Mouse (Mus musculus) midbrain, embryonic 12.5 days (tissue): ENCODE data around the gene Gm49325. TPM values are rescaled to one million over a fixed set of nuclear protein-coding genes. Genes with fewer than 3 reads are reported as not detected.

ENCODE experiments used
- ATAC-seq: fragments of 200-750 bp; cut with Nextera tagmentation; 2 replicates; pipeline ENCODE4 v1.8.0; 2017; ENCODE audit warnings: low read depth, moderate TSS enrichment, moderate library complexity; ENCODE audit not compliant: low FRiP score
- H3K27ac ChIP-seq: fragments of 300-500 bp; sonication (generic); replicated peaks from 2 replicates; pipeline ENCODE4 v1.5.1; 2016; ENCODE audit warnings: mild to moderate bottlenecking
- H3K27me3 ChIP-seq: fragments of 300-500 bp; sonication (generic); 2 replicates; pipeline ENCODE4 v1.6.1; 2016; ENCODE audit warnings: mild to moderate bottlenecking
- H3K36me3 ChIP-seq: fragments of 300-500 bp; sonication (generic); 2 replicates; pipeline ENCODE4 v1.6.1; 2016
- H3K4me1 ChIP-seq: fragments of 300-500 bp; sonication (generic); 2 replicates; pipeline ENCODE4 v1.6.1; 2016
- H3K4me2 ChIP-seq: fragments of 300-500 bp; sonication (generic); replicated peaks from 2 replicates; pipeline ENCODE4 v1.6.1; 2016; ENCODE audit warnings: mild to moderate bottlenecking, moderate library complexity
- H3K4me3 ChIP-seq: fragments of 300-500 bp; sonication (generic); 2 replicates; pipeline ENCODE4 v1.5.1; 2016; ENCODE audit warnings: mild to moderate bottlenecking
- H3K9ac ChIP-seq: fragments of 300-500 bp; sonication (generic); replicated peaks from 2 replicates; pipeline ENCODE4 v1.6.1; 2016; ENCODE audit warnings: mild to moderate bottlenecking, moderate library complexity
- H3K9me3 ChIP-seq: fragments of 300-500 bp; sonication (generic); 2 replicates; pipeline ENCODE4 v1.6.1; 2016; ENCODE audit warnings: mild to moderate bottlenecking
- WGBS: fragments of 180-500 bp; shearing (Covaris S2); methylation state at CpG from one replicate; pipeline ENCODE4 v1.1.7; 2016; 5-methylcytosine and 5-hydroxymethylcytosine counted together
- polyA plus RNA-seq: library from polyadenylated mRNA; unstranded; fragments of >200 nt; fragmentation: Nextera tagmentation; extraction: Ambion mirVana; gene quantifications from 2 replicates; pipeline ENCODE4 v1.2.1, GENCODE M21; 2016

Gm49325 gene
- polyA plus RNA-seq, 1 experiment from 2014 or later, result 7.7 TPM

DNA sequence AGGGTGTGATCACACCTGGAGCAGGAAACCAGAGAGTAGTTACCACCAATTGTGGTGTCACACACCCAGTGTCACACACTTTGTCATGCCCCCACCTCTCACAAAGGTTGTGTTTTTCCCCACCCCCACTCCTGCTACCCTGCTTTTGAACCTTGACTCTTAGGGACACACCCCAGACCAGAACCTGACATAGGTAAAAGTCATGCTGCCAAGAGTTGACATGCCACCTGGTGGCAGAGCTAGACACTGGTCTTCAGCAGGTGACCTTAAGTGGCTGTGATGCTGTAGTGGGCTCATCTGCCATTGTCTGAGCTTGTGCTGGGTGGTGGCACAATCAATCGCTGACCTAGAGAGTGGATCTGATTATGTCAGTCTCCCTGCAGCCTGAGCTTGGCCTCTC is 24.0 kb downstream of the Gm49325 start:
- Histone ChIP-seq H3K36me3 (peaks cover 29% of the 10 kb centered on the region), H3K27ac (no peak overlapping the region), H3K4me1 (peaks cover 7% of the 10 kb centered on the region; the same call in 1 of the 2 replicates), H3K4me2 (no peak overlapping the region), H3K9me3 (no peaks in the 10 kb centered on the region), H3K27me3 (no peaks in the 10 kb centered on the region), H3K9ac (no peak overlapping the region), H3K4me3 (no peak overlapping the region)
- no peak for ATAC-seq
- 92% methylated on average over 1 of the region's 1 CpGs for WGBS

DNA sequence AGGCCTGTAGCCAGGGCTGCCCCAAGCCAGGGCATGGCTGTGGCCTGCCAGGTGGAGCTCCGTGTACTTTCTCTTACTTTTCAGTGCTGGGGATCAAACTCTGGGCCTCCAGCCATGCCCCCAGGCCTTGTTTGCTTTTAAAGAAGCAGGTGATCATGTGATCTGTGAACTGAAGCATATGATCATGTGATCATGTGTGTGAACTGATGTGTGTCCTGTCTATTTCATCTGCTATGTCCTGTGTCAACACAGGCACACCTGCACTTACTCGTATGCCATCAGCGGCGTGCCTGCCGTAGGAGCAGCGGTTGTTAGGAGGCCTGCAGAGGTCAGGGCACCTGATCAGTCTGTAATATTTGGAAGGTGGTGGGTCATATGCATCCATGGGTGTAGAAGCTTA is 28.0 kb downstream of the Gm49325 start:
- peaks cover 62% of the 10 kb centered on the region for H3K36me3 ChIP-seq
- WGBS, result 83% methylated on average over 6 of the region's 6 CpGs

DNA sequence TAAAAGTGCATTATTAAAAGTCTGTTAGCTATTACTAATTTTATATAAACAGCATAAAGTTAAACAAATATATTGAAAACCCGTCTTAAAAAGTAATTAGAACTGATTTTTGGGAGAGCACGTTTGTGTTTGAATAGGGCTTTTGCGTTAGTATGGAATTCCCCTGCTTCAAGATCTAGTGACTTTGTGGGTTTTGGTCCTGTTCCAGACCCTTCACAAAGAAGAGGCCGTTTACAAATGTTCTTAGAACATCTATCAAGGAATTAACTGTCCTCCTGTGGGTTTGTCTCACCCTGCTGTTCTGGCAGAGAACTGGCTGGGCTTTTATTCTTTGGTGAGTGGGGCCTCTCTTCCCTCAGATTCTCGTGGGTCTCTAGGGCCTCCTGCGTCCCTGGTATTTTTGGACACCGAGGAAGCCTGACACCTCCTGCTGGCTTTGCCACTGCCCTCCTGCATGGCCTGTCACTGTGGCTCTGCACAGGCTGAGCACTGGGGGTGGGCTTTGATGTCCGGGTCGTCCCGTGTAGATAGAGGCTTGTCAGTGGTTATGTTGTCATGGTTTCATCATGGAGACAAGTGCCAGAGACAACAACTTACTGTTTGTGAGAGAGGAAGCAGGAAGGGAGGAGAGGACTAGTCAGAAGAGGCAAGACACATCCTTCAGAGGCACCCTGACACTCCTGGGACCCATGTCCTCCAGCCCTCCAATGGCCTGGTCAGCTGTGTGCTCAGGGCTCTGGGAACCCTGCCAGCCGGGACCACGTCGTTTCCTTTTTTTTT is 28.6 kb downstream of the Gm49325 start:
- Histone ChIP-seq H3K4me1 (peaks cover 12% of the 10 kb centered on the region), H3K9ac (no peak overlapping the region), H3K9me3 (no peaks in the 10 kb centered on the region), H3K4me3 (no peak overlapping the region), H3K27me3 (no peaks in the 10 kb centered on the region), H3K27ac (no peak overlapping the region), H3K36me3 (peaks cover 65% of the 10 kb centered on the region), H3K4me2 (no peak overlapping the region)
- no peak for ATAC-seq
- 66% methylated on average over 13 of the region's 13 CpGs for WGBS

More for the DNA sequence above, 28.0 kb downstream of the Gm49325 start:
- Histone ChIP-seq H3K27me3 (no peaks in the 10 kb centered on the region), H3K27ac (no peak overlapping the region), H3K4me2 (no peak overlapping the region), H3K4me1 (peaks cover 11% of the 10 kb centered on the region), H3K9me3 (no peaks in the 10 kb centered on the region), H3K9ac (no peak overlapping the region), H3K4me3 (no peak overlapping the region)
- ATAC-seq, result no peak

DNA sequence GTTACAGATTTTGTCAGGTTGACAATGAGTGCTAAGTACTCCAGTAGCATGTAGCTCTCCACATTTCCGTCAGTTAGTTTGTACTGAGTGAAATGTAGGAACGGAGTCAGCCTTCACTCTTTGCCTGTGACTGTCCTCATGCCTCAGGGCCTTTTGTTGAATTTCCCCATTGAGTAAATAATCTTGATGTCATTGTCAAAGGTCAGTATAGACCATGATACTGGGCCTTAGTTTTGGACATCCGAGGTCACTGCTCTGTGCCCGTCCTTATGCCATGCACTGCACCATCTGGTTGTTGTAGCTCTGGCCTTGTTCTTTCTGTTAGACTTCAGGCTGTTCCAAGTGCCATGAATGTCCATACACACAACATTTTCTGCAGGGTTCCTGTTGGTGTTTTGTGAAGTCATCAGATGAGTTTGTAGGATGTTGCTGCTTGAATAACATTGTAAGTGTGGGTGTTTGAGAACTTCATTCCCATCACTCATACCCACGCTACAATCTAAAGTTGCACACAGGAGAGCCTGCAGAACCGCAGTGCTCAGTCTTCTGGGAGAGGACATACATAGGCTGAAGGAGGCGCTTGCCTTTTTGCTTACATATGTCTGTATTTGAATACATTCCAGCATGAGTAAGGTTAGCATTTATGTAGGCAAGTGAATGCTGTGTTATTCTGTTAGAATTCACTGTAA is 30.4 kb downstream of the Gm49325 start:
- H3K36me3 ChIP-seq, result peaks cover 77% of the 10 kb centered on the region
- H3K4me1 ChIP-seq, result peaks cover 12% of the 10 kb centered on the region
- H3K27ac ChIP-seq, result no peak overlapping the region

DNA sequence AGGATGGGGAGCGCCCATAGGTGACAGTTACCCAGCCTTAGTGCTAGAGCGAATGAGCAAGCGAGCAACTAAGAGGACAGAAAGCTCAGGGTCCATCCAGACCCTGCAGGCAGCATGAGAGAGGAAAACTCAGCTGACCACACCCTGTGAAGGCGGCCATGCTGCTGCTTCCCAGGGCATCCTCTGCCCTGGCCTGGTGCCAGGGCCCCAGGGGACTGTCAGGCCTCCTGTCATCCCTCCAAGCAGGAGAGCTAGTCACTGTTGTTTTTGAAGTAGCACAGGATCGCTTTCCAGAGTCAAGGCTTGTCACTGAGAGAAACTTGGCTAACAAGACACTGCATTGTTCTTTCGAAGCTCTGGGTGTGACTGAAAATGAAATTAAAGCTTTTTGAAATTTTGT is 33.0 kb downstream of the Gm49325 start:
- no peak overlapping the region for H3K4me2 ChIP-seq
- 87% methylated on average over 6 of the region's 6 CpGs for WGBS
- no peaks in the 10 kb centered on the region for H3K27me3 ChIP-seq
- no peak overlapping the region for H3K27ac ChIP-seq
- peaks cover 11% of the 10 kb centered on the region for H3K4me1 ChIP-seq
- no peak overlapping the region for H3K9ac ChIP-seq
- ATAC-seq, result no peak
- H3K4me3 ChIP-seq, result no peak overlapping the region
- no peaks in the 10 kb centered on the region for H3K9me3 ChIP-seq
- peaks cover 76% of the 10 kb centered on the region for H3K36me3 ChIP-seq

More for the DNA sequence above, 30.4 kb downstream of the Gm49325 start:
- Histone ChIP-seq H3K9ac (no peak overlapping the region), H3K9me3 (no peaks in the 10 kb centered on the region), H3K4me2 (no peak overlapping the region), H3K27me3 (no peaks in the 10 kb centered on the region), H3K4me3 (no peak overlapping the region)
- no peak for ATAC-seq
- WGBS, result 90% methylated on average over 7 of the region's 7 CpGs

DNA sequence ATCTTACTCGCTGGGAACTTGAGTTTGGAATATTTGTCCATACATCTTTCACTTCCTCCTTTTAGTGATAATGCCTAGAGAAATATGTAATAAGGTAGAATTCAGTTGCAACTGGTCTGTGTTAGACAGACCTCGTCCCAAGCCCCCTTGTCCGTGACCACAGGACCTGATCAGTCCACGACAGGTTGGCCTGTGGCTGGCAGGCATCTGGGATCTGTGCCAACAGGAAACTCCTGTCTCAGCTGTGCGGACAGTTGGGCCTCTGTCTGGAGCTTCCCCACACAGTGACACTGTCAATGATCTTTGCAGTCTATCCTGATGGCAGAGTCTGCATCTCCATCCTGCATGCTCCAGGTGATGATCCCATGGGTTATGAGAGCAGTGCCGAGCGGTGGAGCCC is 37.2 kb downstream of the Gm49325 start:
- no peaks in the 10 kb centered on the region for H3K27me3 ChIP-seq
- no peak overlapping the region for H3K27ac ChIP-seq
- peaks cover 5% of the 10 kb centered on the region for H3K4me1 ChIP-seq
- H3K4me2 ChIP-seq, result no peak overlapping the region
- no peaks in the 10 kb centered on the region for H3K9me3 ChIP-seq
- WGBS, result 89% methylated on average over 7 of the region's 7 CpGs
- no peak overlapping the region for H3K4me3 ChIP-seq
- H3K36me3 ChIP-seq, result peaks cover 76% of the 10 kb centered on the region
- no peak overlapping the region for H3K9ac ChIP-seq
- ATAC-seq, result no peak

DNA sequence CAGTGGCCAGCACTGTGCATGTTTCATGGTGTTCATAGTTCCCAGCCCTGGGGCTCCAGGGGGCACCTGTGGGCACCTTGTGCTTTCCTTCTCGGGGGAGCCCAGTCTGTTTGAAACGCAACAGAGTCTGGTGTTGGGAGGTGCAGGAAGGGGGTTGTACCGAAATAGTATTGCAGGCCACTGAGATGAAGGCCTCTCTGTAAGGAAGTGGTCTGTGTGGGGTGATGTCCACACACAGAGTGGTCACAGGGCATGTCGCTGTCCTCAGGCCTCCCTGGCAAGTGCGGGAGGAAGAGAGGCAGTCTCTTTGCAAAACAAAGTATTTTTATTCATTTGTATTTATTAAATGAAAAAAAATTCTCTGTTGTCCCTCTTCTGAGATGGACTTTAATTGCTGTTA is 39.6 kb downstream of the Gm49325 start:
- ATAC-seq, result no peak
- Histone ChIP-seq H3K4me2 (no peak overlapping the region), H3K9me3 (no peaks in the 10 kb centered on the region), H3K4me1 (no peaks in the 10 kb centered on the region), H3K27ac (no peak overlapping the region), H3K36me3 (peaks cover 60% of the 10 kb centered on the region), H3K4me3 (no peak overlapping the region), H3K9ac (no peak overlapping the region), H3K27me3 (no peaks in the 10 kb centered on the region)
- WGBS, result 95% methylated on average over 5 of the region's 5 CpGs

DNA sequence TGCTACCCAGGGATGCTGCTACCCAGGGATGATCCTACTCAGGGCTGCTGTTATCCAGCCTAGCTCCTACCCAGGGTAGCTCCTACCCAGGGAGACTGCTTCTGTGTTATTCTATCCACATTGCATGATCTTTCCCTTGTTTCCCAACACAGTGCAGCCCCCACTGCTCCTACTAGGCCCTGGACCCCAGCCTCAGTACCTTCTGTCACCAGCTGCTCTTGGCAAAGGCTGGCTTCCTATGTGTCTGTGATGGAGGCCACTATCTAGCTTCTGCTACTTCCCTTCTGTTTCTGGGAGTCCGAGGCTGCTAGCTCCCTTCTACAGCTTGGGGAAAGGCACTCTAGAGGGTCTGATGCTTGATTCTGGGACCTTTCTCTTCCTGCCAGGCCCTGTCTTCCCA is 41.5 kb downstream of the Gm49325 start:
- ATAC-seq, result no peak
- no peaks in the 10 kb centered on the region for H3K27me3 ChIP-seq
- no peaks in the 10 kb centered on the region for H3K9me3 ChIP-seq
- peaks cover 43% of the 10 kb centered on the region for H3K36me3 ChIP-seq
- no peak overlapping the region for H3K4me3 ChIP-seq
- no peak overlapping the region for H3K9ac ChIP-seq
- no peaks in the 10 kb centered on the region for H3K4me1 ChIP-seq
- no peak overlapping the region for H3K27ac ChIP-seq
- no peak overlapping the region for H3K4me2 ChIP-seq
- 92% methylated on average over 1 of the region's 1 CpGs for WGBS

DNA sequence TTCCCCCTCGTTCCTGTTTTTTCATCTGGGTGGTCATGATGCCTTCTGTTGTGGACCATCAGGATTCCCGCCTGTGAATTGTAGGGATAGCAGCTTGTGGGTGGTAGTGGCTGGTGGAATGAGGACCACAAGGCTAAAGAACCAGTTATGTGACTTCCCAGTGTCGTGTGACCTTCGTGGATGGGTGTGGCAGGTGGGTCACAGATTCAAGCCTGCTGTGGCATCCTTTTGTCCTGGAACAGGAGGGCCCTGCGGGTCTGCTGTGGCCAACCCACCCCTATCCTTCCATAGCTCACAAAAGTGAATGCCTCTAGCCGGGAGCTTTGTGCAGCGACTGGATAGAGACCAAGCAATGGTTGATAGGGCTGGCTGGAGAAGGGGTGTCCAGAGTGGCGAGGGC is 41.9 kb downstream of the Gm49325 start:
- no peak overlapping the region for H3K4me3 ChIP-seq
- ATAC-seq, result no peak
- H3K4me1 ChIP-seq, result no peaks in the 10 kb centered on the region
- no peak overlapping the region for H3K4me2 ChIP-seq
- no peak overlapping the region for H3K27ac ChIP-seq
- peaks cover 41% of the 10 kb centered on the region for H3K36me3 ChIP-seq
- H3K9me3 ChIP-seq, result no peaks in the 10 kb centered on the region
- no peaks in the 10 kb centered on the region for H3K27me3 ChIP-seq
- 90% methylated on average over 8 of the region's 8 CpGs for WGBS
- H3K9ac ChIP-seq, result no peak overlapping the region

DNA sequence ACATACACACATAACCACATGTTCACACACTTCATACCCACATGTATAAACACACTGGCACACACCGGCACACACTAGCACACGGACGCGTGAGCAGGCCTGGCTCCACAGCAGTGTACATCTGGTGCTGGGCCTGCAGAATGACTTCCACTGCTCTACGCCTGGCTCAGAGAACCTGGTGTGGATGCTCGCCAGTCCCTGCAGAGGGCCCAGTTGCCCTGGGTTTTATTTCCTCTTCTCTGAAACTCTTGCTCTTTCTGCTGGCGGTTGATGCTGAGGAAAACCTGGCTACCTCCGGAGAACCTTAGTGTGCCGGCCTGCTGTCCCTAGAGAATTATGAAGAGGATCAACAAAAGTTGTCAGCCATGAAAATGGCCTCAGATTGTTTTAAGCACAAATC is 46.0 kb downstream of the Gm49325 start:
- Histone ChIP-seq H3K9ac (no peak overlapping the region), H3K36me3 (0 out of 2 replicates have a peak, but pooled peaks cover under 1% of the 10 kb centered on the region), H3K27ac (no peak overlapping the region), H3K4me3 (no peak overlapping the region), H3K27me3 (no peaks in the 10 kb centered on the region), H3K4me2 (no peak overlapping the region), H3K9me3 (no peaks in the 10 kb centered on the region), H3K4me1 (no peaks in the 10 kb centered on the region)
- WGBS, result 85% methylated on average over 9 of the region's 9 CpGs
- ATAC-seq, result no peak

DNA sequence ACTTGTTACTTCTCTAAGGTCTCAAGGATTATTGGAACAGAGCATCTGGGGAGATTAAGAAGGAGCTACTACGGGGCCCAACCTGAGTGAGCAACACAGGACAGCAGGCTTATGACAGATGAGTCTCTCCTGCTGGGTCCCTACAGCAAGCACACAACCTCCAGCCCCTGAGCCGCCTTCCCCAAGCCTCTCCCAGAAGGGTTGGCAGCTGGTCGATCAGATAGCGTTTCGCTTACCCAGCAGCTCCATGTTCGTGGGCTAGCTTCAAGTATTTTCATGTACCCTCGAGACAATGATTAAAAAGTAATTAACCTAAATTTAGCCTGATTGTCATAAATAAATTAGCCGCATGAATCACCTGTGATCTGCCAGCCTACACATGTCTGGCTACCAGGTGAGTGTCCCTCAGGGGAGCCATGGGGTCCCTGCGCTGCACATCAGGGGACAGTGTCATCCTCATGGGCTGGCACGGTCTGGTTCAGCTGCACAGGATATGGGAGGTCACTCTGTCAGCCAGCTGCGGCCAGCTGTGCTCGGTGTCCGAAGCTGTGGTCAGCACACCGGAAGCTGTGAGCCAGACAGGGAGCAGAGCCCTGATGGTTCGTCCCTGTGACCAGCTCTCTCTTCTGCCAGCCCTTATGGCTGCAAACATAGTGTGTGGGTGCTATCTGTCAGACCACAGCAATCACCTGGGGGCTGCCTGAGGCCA is 52.4 kb downstream of the Gm49325 start:
- ATAC-seq, result no peak
- Histone ChIP-seq H3K27me3 (no peaks in the 10 kb centered on the region), H3K4me2 (no peak overlapping the region), H3K27ac (no peak overlapping the region), H3K9me3 (no peaks in the 10 kb centered on the region), H3K36me3 (no peaks in the 10 kb centered on the region), H3K4me1 (no peaks in the 10 kb centered on the region), H3K9ac (no peak overlapping the region), H3K4me3 (no peak overlapping the region)
- 80% methylated on average over 15 of the region's 15 CpGs for WGBS
